Mouse (Mus musculus): ENCODE results near the gene Zfyve21. TPM values are rescaled to one million over a fixed set of nuclear protein-coding genes. Genes with fewer than 3 reads are reported as not detected.

Zfyve21 gene
- polyA plus RNA-seq, 1 experiment from 2014 or later = 125 TPM

- H3K4me1 ChIP-seq = no peaks in the 10 kb centered on the region
- no peaks in the 10 kb centered on the region for H3K9me3 ChIP-seq (replicated peaks)
- ATAC-seq (replicated peaks; ENCODE audit: low FRiP score) = no peak
- no peak overlapping the region for H3K9ac ChIP-seq
- no peak overlapping the region for H3K4me2 ChIP-seq
- H3K27me3 ChIP-seq = no peaks in the 10 kb centered on the region
- H3K36me3 ChIP-seq = peaks cover 100% of the 10 kb centered on the region
- no peak overlapping the region for H3K27ac ChIP-seq
- H3K4me3 ChIP-seq (replicated peaks) = no peak overlapping the region
- 88% methylated on average over 12 of the region's 12 CpGs for WGBS
Measured at GRCm38 (mm10) chr12:111827556-111827955, 13.6 kb downstream of the Zfyve21 start.

GRCm38 (mm10) chr12:111829447-111829846, 15.5 kb downstream of the Zfyve21 start:
- Histone ChIP-seq H3K36me3 (peaks cover 100% of the 10 kb centered on the region), H3K4me3 (replicated peaks) (no peak overlapping the region), H3K9me3 (replicated peaks) (no peaks in the 10 kb centered on the region), H3K4me2 (no peak overlapping the region), H3K9ac (no peak overlapping the region), H3K4me1 (no peaks in the 10 kb centered on the region), H3K27ac (0 out of 2 replicates have a peak overlapping the region, but pooled peaks have one; percentile 6), H3K27me3 (no peaks in the 10 kb centered on the region)
- no peak for ATAC-seq (replicated peaks; ENCODE audit: low FRiP score)
- WGBS = 86% methylated on average over 5 of the region's 5 CpGs

- no peak overlapping the region for H3K4me2 ChIP-seq
- no peaks in the 10 kb centered on the region for H3K9me3 ChIP-seq (replicated peaks)
- 0 out of 2 replicates have a peak overlapping the region, but pooled peaks have one; percentile 6 for H3K27ac ChIP-seq
- no peak overlapping the region for H3K9ac ChIP-seq
- 95% methylated on average over 9 of the region's 9 CpGs for WGBS
- H3K27me3 ChIP-seq = no peaks in the 10 kb centered on the region
- no peaks in the 10 kb centered on the region for H3K4me1 ChIP-seq
- H3K4me3 ChIP-seq (replicated peaks) = no peak overlapping the region
- ATAC-seq (replicated peaks; ENCODE audit: low FRiP score) = no peak
- peaks cover 100% of the 10 kb centered on the region for H3K36me3 ChIP-seq
Measured at GRCm38 (mm10) chr12:111829954-111830353, 16.0 kb downstream of the Zfyve21 start.

- H3K9ac ChIP-seq = no peak overlapping the region
- no peak overlapping the region for H3K4me3 ChIP-seq (replicated peaks)
Measured at GRCm38 (mm10) chr12:111830375-111830774, 16.4 kb downstream of the Zfyve21 start.

GRCm38 (mm10) chr12:111832643-111833042, 18.7 kb downstream of the Zfyve21 start:
- WGBS = 80% methylated on average over 5 of the region's 5 CpGs
- no peaks in the 10 kb centered on the region for H3K4me1 ChIP-seq
- H3K4me3 ChIP-seq (replicated peaks) = no peak overlapping the region
- no peak overlapping the region for H3K27ac ChIP-seq
- ATAC-seq (replicated peaks; ENCODE audit: low FRiP score) = no peak
- no peaks in the 10 kb centered on the region for H3K9me3 ChIP-seq (replicated peaks)
- peaks cover 100% of the 10 kb centered on the region for H3K36me3 ChIP-seq
- no peaks in the 10 kb centered on the region for H3K27me3 ChIP-seq
- no peak overlapping the region for H3K4me2 ChIP-seq
- no peak overlapping the region for H3K9ac ChIP-seq

More at GRCm38 (mm10) chr12:111830375-111830774, 16.4 kb downstream of the Zfyve21 start:
- H3K4me1 ChIP-seq = no peaks in the 10 kb centered on the region
- no peaks in the 10 kb centered on the region for H3K27me3 ChIP-seq
- H3K27ac ChIP-seq = no peak overlapping the region
- ATAC-seq (replicated peaks; ENCODE audit: low FRiP score) = no peak
- H3K9me3 ChIP-seq (replicated peaks) = no peaks in the 10 kb centered on the region
- H3K36me3 ChIP-seq = peaks cover 100% of the 10 kb centered on the region
- 88% methylated on average over 10 of the region's 10 CpGs for WGBS
- no peak overlapping the region for H3K4me2 ChIP-seq

GRCm38 (mm10) chr12:111833457-111833856, 19.5 kb downstream of the Zfyve21 start:
- no peak overlapping the region for H3K27ac ChIP-seq

GRCm38 (mm10) chr12:111842565-111843433, 28.8 kb downstream of the Zfyve21 start:
- Histone ChIP-seq H3K9me3 (replicated peaks) (no peaks in the 10 kb centered on the region), H3K27me3 (no peaks in the 10 kb centered on the region), H3K27ac (no peak overlapping the region), H3K4me1 (no peaks in the 10 kb centered on the region), H3K4me2 (no peak overlapping the region), H3K4me3 (replicated peaks) (no peak overlapping the region), H3K36me3 (peaks cover 47% of the 10 kb centered on the region), H3K9ac (no peak overlapping the region)
- 72% methylated on average over 15 of the region's 15 CpGs for WGBS
- ATAC-seq (replicated peaks; ENCODE audit: low FRiP score) = no peak

More at GRCm38 (mm10) chr12:111833457-111833856, 19.5 kb downstream of the Zfyve21 start:
- H3K4me3 ChIP-seq (replicated peaks) = no peak overlapping the region
- no peaks in the 10 kb centered on the region for H3K4me1 ChIP-seq
- peaks cover 100% of the 10 kb centered on the region for H3K36me3 ChIP-seq
- H3K9me3 ChIP-seq (replicated peaks) = no peaks in the 10 kb centered on the region
- H3K27me3 ChIP-seq = no peaks in the 10 kb centered on the region
- ATAC-seq (replicated peaks; ENCODE audit: low FRiP score) = 0 out of 2 replicates have a peak, but pooled peaks have one; percentile 15
- WGBS = 84% methylated on average over 10 of the region's 10 CpGs
- no peak overlapping the region for H3K4me2 ChIP-seq
- H3K9ac ChIP-seq = no peak overlapping the region

GRCm38 (mm10) chr12:111843470-111843869, 29.5 kb downstream of the Zfyve21 start:
- H3K27ac ChIP-seq = no peak overlapping the region
- H3K4me1 ChIP-seq = no peaks in the 10 kb centered on the region
- WGBS = 45% methylated on average over 2 of the region's 2 CpGs
- H3K9me3 ChIP-seq (replicated peaks) = no peaks in the 10 kb centered on the region
- no peak for ATAC-seq (replicated peaks; ENCODE audit: low FRiP score)
- H3K27me3 ChIP-seq = no peaks in the 10 kb centered on the region
- no peak overlapping the region for H3K9ac ChIP-seq
- H3K36me3 ChIP-seq = peaks cover 40% of the 10 kb centered on the region
- no peak overlapping the region for H3K4me3 ChIP-seq (replicated peaks)
- H3K4me2 ChIP-seq = no peak overlapping the region

GRCm38 (mm10) chr12:111845953-111846352, 32.0 kb downstream of the Zfyve21 start:
- Histone ChIP-seq H3K27me3 (no peaks in the 10 kb centered on the region), H3K36me3 (peaks cover 16% of the 10 kb centered on the region), H3K4me1 (no peaks in the 10 kb centered on the region), H3K9me3 (replicated peaks) (no peaks in the 10 kb centered on the region), H3K4me3 (replicated peaks) (no peak overlapping the region), H3K4me2 (no peak overlapping the region), H3K9ac (no peak overlapping the region), H3K27ac (no peak overlapping the region)
- 89% methylated on average over 4 of the region's 4 CpGs for WGBS
- no peak for ATAC-seq (replicated peaks; ENCODE audit: low FRiP score)

- no peak overlapping the region for H3K27ac ChIP-seq
- 77% methylated on average over 10 of the region's 10 CpGs for WGBS
- no peaks in the 10 kb centered on the region for H3K27me3 ChIP-seq
- H3K9me3 ChIP-seq (replicated peaks) = no peaks in the 10 kb centered on the region
- no peak for ATAC-seq (replicated peaks; ENCODE audit: low FRiP score)
- H3K4me1 ChIP-seq = no peaks in the 10 kb centered on the region
- no peak overlapping the region for H3K4me3 ChIP-seq (replicated peaks)
- H3K36me3 ChIP-seq = peaks cover 8% of the 10 kb centered on the region
- H3K4me2 ChIP-seq = no peak overlapping the region
- no peak overlapping the region for H3K9ac ChIP-seq
Measured at GRCm38 (mm10) chr12:111846815-111847214, 32.8 kb downstream of the Zfyve21 start.

GRCm38 (mm10) chr12:111848300-111848798, 34.4 kb downstream of the Zfyve21 start:
- H3K27me3 ChIP-seq = no peaks in the 10 kb centered on the region
- H3K9me3 ChIP-seq (replicated peaks) = no peaks in the 10 kb centered on the region
- H3K27ac ChIP-seq = no peak overlapping the region
- no peak overlapping the region for H3K4me3 ChIP-seq (replicated peaks)
- no peak overlapping the region for H3K9ac ChIP-seq
- peaks cover 4% of the 10 kb centered on the region; the same call in 1 of the 2 replicates for H3K4me1 ChIP-seq
- H3K36me3 ChIP-seq = peaks cover 3% of the 10 kb centered on the region; the same call in 1 of the 2 replicates
- WGBS = 59% methylated on average over 9 of the region's 9 CpGs
- no peak overlapping the region for H3K4me2 ChIP-seq
- no peak; the same call in 1 of the 2 replicates for ATAC-seq (replicated peaks; ENCODE audit: low FRiP score)

- no peak overlapping the region for H3K27ac ChIP-seq
- H3K4me3 ChIP-seq (replicated peaks) = no peak overlapping the region
- H3K4me1 ChIP-seq = peaks cover 4% of the 10 kb centered on the region; the same call in 1 of the 2 replicates
- 0 out of 2 replicates have a peak, but pooled peaks cover 3% of the 10 kb centered on the region for H3K36me3 ChIP-seq
- H3K9me3 ChIP-seq (replicated peaks) = no peaks in the 10 kb centered on the region
- ATAC-seq (replicated peaks; ENCODE audit: low FRiP score) = no peak
- 65% methylated on average over 2 of the region's 2 CpGs for WGBS
- H3K4me2 ChIP-seq = no peak overlapping the region
- H3K27me3 ChIP-seq = no peaks in the 10 kb centered on the region
- no peak overlapping the region for H3K9ac ChIP-seq
Measured at GRCm38 (mm10) chr12:111851235-111851634, 37.3 kb downstream of the Zfyve21 start.
